Mouse (Mus musculus) MEL (cell line): ENCODE results near the gene Pla2g5. TPM values are rescaled to one million over a fixed set of nuclear protein-coding genes. Genes with fewer than 3 reads are reported as not detected.

Source experiments
- DNase-seq: peaks from one replicate; pipeline ENCODE4 v3.0.0; 2011; ENCODE audit warnings: low read depth, low spot score
- H3K27ac ChIP-seq: 2 replicates; pipeline ENCODE4 v1.5.1; 2012; ENCODE audit warnings: low read depth, mild to moderate bottlenecking, control low read depth, low read length, moderate library complexity; ENCODE audit not compliant: control insufficient read depth
- H3K27me3 ChIP-seq, 2 experiments: fragments of 150-350 bp in 1 of 2; sonication (generic) in 1 of 2; 2 replicates each; pipeline ENCODE4 v1.6.1; 2012; ENCODE audit warnings: low read length in 2 of 2, mild to moderate bottlenecking in 2 of 2, improper control_type of control experiment in 1 of 2, moderate library complexity in 1 of 2; ENCODE audit not compliant: insufficient read depth in 2 of 2, control insufficient read depth in 1 of 2
- H3K36me3 ChIP-seq, 2 experiments: 2 replicates each; pipeline ENCODE4 v1.6.1; 2012 to 2014; ENCODE audit warnings: low read length in 2 of 2, improper control_type of control experiment in 1 of 2, inconsistent platforms in 1 of 2, mild to moderate bottlenecking in 1 of 2; ENCODE audit not compliant: insufficient read depth in 2 of 2, control insufficient read depth in 1 of 2
- H3K4me1 ChIP-seq, 2 experiments: fragments of 150-350 bp in 1 of 2; sonication (generic) in 1 of 2; 2 replicates each; pipeline ENCODE4 v1.6.1; 2012; ENCODE audit warnings: low read length in 2 of 2, improper control_type of control experiment in 1 of 2, mild to moderate bottlenecking in 1 of 2; ENCODE audit not compliant: insufficient read depth in 2 of 2, control insufficient read depth in 1 of 2
- H3K4me3 ChIP-seq, 2 experiments: fragments of 150-350 bp in 1 of 2; sonication (generic) in 1 of 2; 2 replicates each; pipeline ENCODE4 v1.5.1; 2012; ENCODE audit warnings: low read depth in 2 of 2, low read length in 2 of 2, mild to moderate bottlenecking in 2 of 2, moderate library complexity in 2 of 2, control low read depth in 1 of 2, improper control_type of control experiment in 1 of 2; ENCODE audit not compliant: control insufficient read depth in 1 of 2, insufficient read depth in 1 of 2
- H3K79me2 ChIP-seq: 2 replicates; pipeline ENCODE4 v1.6.1; 2012; ENCODE audit warnings: mild to moderate bottlenecking, low read length, moderate library complexity; ENCODE audit not compliant: control insufficient read depth, poor library complexity, insufficient read depth
- H3K9ac ChIP-seq: 2 replicates; pipeline ENCODE4 v1.6.1; 2012; ENCODE audit warnings: low read depth, mild to moderate bottlenecking, control low read depth, low read length, moderate library complexity; ENCODE audit not compliant: control insufficient read depth, poor library complexity, severe bottlenecking
- H3K9me3 ChIP-seq: fragments of 150-350 bp; sonication (generic); replicated peaks from 2 replicates; pipeline ENCODE4 v1.6.1; 2012; ENCODE audit warnings: mild to moderate bottlenecking, low read length, improper control_type of control experiment, moderate library complexity; ENCODE audit not compliant: insufficient read depth
- BHLHE40 ChIP-seq: IDR thresholded peaks from 2 replicates; pipeline ENCODE4 v1.6.1; 2012; ENCODE audit warnings: low read depth, mild to moderate bottlenecking, inconsistent platforms, low read length, improper control_type of control experiment, borderline replicate concordance
- ELF1 ChIP-seq: IDR thresholded peaks from 2 replicates; pipeline ENCODE4 v1.6.1; 2014; ENCODE audit warnings: low read depth, mild to moderate bottlenecking, inconsistent platforms, low read length, improper control_type of control experiment, moderate library complexity
- EP300 ChIP-seq, 2 experiments: IDR thresholded peaks; 2 replicates each; pipeline ENCODE4 v1.6.1; 2011; ENCODE audit warnings: improper control_type of control experiment in 2 of 2, low read length in 2 of 2, low read depth in 1 of 2, mild to moderate bottlenecking in 1 of 2
- GABPA ChIP-seq: IDR thresholded peaks from 2 replicates; pipeline ENCODE4 v1.6.1; 2012; ENCODE audit warnings: low read depth, mild to moderate bottlenecking, inconsistent platforms, low read length, improper control_type of control experiment, moderate library complexity
- HCFC1 ChIP-seq: IDR thresholded peaks from 2 replicates; pipeline ENCODE4 v1.6.1; 2012; ENCODE audit warnings: low read depth, mild to moderate bottlenecking, inconsistent platforms, low read length, improper control_type of control experiment, moderate library complexity
- JUND ChIP-seq: IDR thresholded peaks from 2 replicates; pipeline ENCODE4 v1.6.1; 2011; ENCODE audit warnings: low read depth, mild to moderate bottlenecking, improper control_type of control experiment, low read length
- MAZ ChIP-seq: IDR thresholded peaks from 2 replicates; pipeline ENCODE4 v1.6.1; 2012; ENCODE audit warnings: low read depth, mild to moderate bottlenecking, inconsistent platforms, low read length, improper control_type of control experiment
- MYB ChIP-seq: IDR thresholded peaks from 2 replicates; pipeline ENCODE4 v1.6.1; 2011; ENCODE audit warnings: mild to moderate bottlenecking, low read depth, low read length, improper control_type of control experiment
- POLR2AphosphoS5 ChIP-seq: IDR thresholded peaks from 2 replicates; pipeline ENCODE4 v1.6.1; 2012; ENCODE audit warnings: low read depth, borderline replicate concordance, mild to moderate bottlenecking, inconsistent platforms, low read length, moderate library complexity, mixed read lengths
- RAD21 ChIP-seq: IDR thresholded peaks from 2 replicates; pipeline ENCODE4 v1.6.1; 2011; ENCODE audit warnings: mild to moderate bottlenecking, low read depth, low read length, improper control_type of control experiment
- RCOR1 ChIP-seq: IDR thresholded peaks from 2 replicates; pipeline ENCODE4 v1.6.1; 2012; ENCODE audit warnings: low read depth, mild to moderate bottlenecking, inconsistent platforms, low read length, improper control_type of control experiment
- SMC3 ChIP-seq: IDR thresholded peaks from 2 replicates; pipeline ENCODE4 v1.6.1; 2011; ENCODE audit warnings: low read depth, low read length, improper control_type of control experiment
- TAL1 ChIP-seq: IDR thresholded peaks from 2 replicates; pipeline ENCODE4 v1.6.1; 2012; ENCODE audit warnings: mild to moderate bottlenecking, inconsistent platforms, low read length, moderate library complexity, mixed read lengths
- ZMIZ1 ChIP-seq: IDR thresholded peaks from 2 replicates; pipeline ENCODE4 v1.6.1; 2012; ENCODE audit warnings: low read depth, mild to moderate bottlenecking, inconsistent platforms, low read length, improper control_type of control experiment, moderate library complexity
- polyA plus RNA-seq, 2 experiments: library from polyadenylated mRNA; stranded (reverse) in 1 of 2; unstranded in 1 of 2; fragments of >175 nt in 1 of 2; fragments of >200 nt in 1 of 2; gene quantifications; 2 replicates each; pipeline versions ENCODE4 v1.2.1 to v1.2.4; 2012; ENCODE audit warnings: low replicate concordance in 2 of 2, low read depth in 1 of 2; ENCODE audit not compliant: insufficient read length in 2 of 2, insufficient read depth in 1 of 2, missing spikeins in 1 of 2
- total RNA-seq: library from RNA; depleted of rRNA; stranded (reverse); fragments of 300-350 nt; gene quantifications from 2 replicates; pipeline ENCODE4 v1.2.3, GENCODE M21; 2012

The Pla2g5 gene
- total and polyA plus RNA-seq, 3 experiments: not detected

DNA sequence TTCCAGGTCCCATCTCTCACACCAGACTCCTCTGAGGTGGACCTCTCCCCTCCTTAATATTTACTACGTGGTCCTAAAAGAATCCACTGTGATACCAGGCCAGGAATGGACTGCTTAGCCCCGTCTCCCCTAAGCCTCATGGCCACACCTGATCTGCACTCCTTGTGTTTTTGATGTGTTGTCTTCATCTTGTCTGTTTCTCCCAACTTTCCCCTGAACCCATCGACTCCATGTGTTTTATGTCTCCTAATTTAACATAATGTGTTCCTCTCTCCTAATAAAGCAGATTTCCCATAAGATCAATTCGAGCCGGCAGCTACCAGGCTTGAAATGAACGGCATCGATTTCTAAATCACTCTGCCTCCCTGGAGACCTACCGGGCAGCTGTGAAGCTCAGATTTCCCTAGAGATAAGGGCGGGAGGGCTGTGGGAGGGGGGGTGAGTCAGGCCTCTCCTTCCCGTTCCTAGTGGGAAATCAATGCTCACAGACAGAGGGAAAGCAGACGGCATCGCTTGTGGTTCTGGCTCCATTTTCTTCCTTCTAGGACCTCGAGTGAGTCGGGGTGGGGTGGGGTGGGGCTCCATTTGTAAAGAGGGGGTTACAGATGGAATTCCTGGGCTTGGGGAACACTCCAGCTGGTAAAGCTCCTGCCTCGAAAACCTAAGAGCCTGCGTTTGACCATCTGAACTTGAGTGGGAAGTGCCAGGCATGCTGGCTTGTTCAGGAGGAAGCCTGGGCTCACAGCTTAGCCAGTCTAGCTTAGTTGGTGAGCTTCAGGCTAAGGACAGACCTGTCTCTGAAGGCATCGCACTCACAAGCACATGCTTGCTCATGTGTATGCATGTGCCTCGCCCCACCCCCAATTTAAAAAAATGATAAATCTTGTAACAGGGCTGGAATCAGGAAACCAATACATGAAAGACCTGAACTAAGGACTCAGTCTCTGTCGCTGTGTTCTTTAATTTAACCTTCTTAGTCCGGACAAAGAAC is 85.6 kb downstream of the Pla2g5 start:
- no peaks in the 10 kb centered on the region for H3K27me3 ChIP-seq
- DNase-seq: no peak
- H3K9ac ChIP-seq: no peak overlapping the region
- H3K4me3 ChIP-seq: no peak overlapping the region
- H3K36me3 ChIP-seq: no peaks in the 10 kb centered on the region
- no peaks in the 10 kb centered on the region for H3K9me3 ChIP-seq
- H3K27ac ChIP-seq: no peak overlapping the region
- H3K4me1 ChIP-seq: no peaks in the 10 kb centered on the region
- H3K79me2 ChIP-seq: no peaks in the 10 kb centered on the region
- TF ChIP-seq HCFC1 (no peak), EP300 (IDR thresholded peaks at IDR 0.05; ENCODE audit: low read depth in 1 of 2, low read length in 2 of 2) (no peak), GABPA (no peak)

DNA sequence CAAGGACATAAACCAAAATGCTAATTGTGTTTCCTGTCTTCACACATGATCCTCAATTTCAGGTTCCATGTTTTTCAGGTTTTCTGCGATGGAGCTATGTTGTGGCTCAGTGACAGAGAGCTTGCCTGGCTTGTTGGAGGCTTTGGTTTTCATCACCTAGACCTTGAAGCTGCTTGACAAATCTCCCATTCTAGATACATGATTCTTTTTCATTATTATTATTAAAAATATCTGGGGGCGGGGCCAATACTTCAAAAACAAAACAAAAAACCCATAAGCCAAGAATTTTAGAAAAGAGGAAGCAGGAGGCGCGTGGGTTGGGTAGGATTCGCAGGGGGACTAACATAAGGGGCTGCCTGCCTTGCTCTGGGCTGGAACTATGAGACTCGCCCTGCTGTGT is 87.8 kb downstream of the Pla2g5 start, which contains the start of gene Pla2g2d:
Gene Pla2g2d (plus strand): TSS at position 301 of the 400 bp plus-strand sequence.
- Histone ChIP-seq H3K27me3 (no peaks in the 10 kb centered on the region), H3K9me3 (no peaks in the 10 kb centered on the region)
- DNase-seq: no peak

DNA sequence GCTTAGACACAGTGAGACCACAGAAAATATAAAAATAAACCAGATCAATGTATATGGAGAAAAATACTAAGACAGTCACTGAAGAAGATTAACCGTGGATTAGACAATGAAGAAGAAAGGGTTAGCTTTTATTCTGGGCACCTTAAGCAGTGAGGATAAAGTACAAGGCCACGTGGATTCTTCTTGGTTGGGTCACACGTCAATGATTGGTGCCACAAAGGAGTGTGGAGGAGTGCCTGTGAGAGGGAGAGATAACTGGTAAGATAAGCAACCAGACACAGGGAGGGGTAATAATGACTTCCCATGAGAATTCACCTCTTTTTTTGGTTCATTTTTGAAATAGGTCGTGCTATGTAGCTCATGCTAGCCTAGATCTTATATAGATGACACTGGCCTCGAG is 90.9 kb downstream of the Pla2g5 start:
- Histone ChIP-seq H3K79me2 (no peaks in the 10 kb centered on the region), H3K9me3 (no peaks in the 10 kb centered on the region), H3K27me3 (no peaks in the 10 kb centered on the region), H3K9ac (no peak overlapping the region), H3K36me3 (no peaks in the 10 kb centered on the region), H3K4me1 (no peaks in the 10 kb centered on the region), H3K27ac (no peak overlapping the region), H3K4me3 (no peak overlapping the region)
- no peak for TF ChIP-seq EP300 (IDR thresholded peaks at IDR 0.05; ENCODE audit: low read depth in 1 of 2, low read length in 2 of 2)
- no peak for TF ChIP-seq SMC3
- TF ChIP-seq RAD21: no peak
- DNase-seq: no peak

More for the DNA sequence above, 87.8 kb downstream of the Pla2g5 start, which contains the start of gene Pla2g2d:
- TF ChIP-seq ZMIZ1 (no peak), HCFC1 (no peak), RAD21 (no peak), POLR2AphosphoS5 (no peak), MYB (no peak), TAL1 (no peak), ELF1 (no peak), GABPA (no peak), BHLHE40 (no peak), MAZ (no peak), JUND (no peak), RCOR1 (no peak)
- H3K36me3 ChIP-seq: no peaks in the 10 kb centered on the region
- H3K4me1 ChIP-seq: no peaks in the 10 kb centered on the region
- no peak within 1 kb of the TSS for H3K9ac ChIP-seq
- H3K4me3 ChIP-seq: no peak within 1 kb of the TSS
- H3K79me2 ChIP-seq: no peaks in the 10 kb centered on the region
- H3K27ac ChIP-seq: no peak within 1 kb of the TSS
